Mouse (Mus musculus): ENCODE measurements around the gene Atp2a2. TPM values are rescaled to one million over a fixed set of nuclear protein-coding genes. Genes with fewer than 3 reads are reported as not detected.
A peak's percentile ranks its signal among the peaks of the same experiment; 100 is the strongest.
"Not testable (repeated sequence)": the region's sequence is repeated elsewhere in the genome, so short reads cannot be mapped to it uniquely, and the experiment has no call there.

Atp2a2 gene
- polyA plus RNA-seq, 1 experiment from 2014 or later = 47.2 TPM

- Histone ChIP-seq H3K9me3 (ENCODE audit: control insufficient read depth, low read length) (no peaks in the 10 kb centered on the region), H3K27me3 (replicated peaks; ENCODE audit: control insufficient read depth, insufficient read depth, low read length) (no peaks in the 10 kb centered on the region), H3K9ac (ENCODE audit: low read depth, low read length) (no peak overlapping the region), H3K4me1 (ENCODE audit: control insufficient read depth, insufficient read depth, low read depth, low read length) (no peaks in the 10 kb centered on the region), H3K4me3 (ENCODE audit: low read length) (no peak overlapping the region), H3K27ac (ENCODE audit: low read depth, low read length) (no peak overlapping the region), H3K36me3 (ENCODE audit: control insufficient read depth, insufficient read depth, low read length) (peaks cover 33% of the 10 kb centered on the region), H3K4me2 (ENCODE audit: low read length) (no peak overlapping the region)
- ATAC-seq = no peak
- WGBS = 82% methylated on average over 4 of the region's 4 CpGs
Measured at GRCm38 (mm10) chr5:122474643-122475363, 27.2 kb downstream of the Atp2a2 start.

- Histone ChIP-seq H3K9me3 (ENCODE audit: control insufficient read depth, low read length) (no peaks in the 10 kb centered on the region), H3K4me3 (ENCODE audit: low read length) (no peak overlapping the region), H3K27me3 (replicated peaks; ENCODE audit: control insufficient read depth, insufficient read depth, low read length) (no peaks in the 10 kb centered on the region), H3K4me1 (ENCODE audit: control insufficient read depth, insufficient read depth, low read depth, low read length) (no peaks in the 10 kb centered on the region), H3K4me2 (ENCODE audit: low read length) (no peak overlapping the region), H3K36me3 (ENCODE audit: control insufficient read depth, insufficient read depth, low read length) (peaks cover 56% of the 10 kb centered on the region), H3K9ac (ENCODE audit: low read depth, low read length) (no peak overlapping the region), H3K27ac (ENCODE audit: low read depth, low read length) (no peak overlapping the region)
- ATAC-seq = no peak
- 85% methylated on average over 5 of the region's 5 CpGs for WGBS
Measured at GRCm38 (mm10) chr5:122471658-122472057, 30.4 kb downstream of the Atp2a2 start.

- Histone ChIP-seq H3K27me3 (replicated peaks; ENCODE audit: control insufficient read depth, insufficient read depth, low read length) (no peaks in the 10 kb centered on the region), H3K36me3 (ENCODE audit: control insufficient read depth, insufficient read depth, low read length) (peaks cover 77% of the 10 kb centered on the region), H3K9ac (ENCODE audit: low read depth, low read length) (no peak overlapping the region), H3K9me3 (ENCODE audit: control insufficient read depth, low read length) (no peaks in the 10 kb centered on the region), H3K4me1 (ENCODE audit: control insufficient read depth, insufficient read depth, low read depth, low read length) (no peaks in the 10 kb centered on the region), H3K4me2 (ENCODE audit: low read length) (no peak overlapping the region), H3K27ac (ENCODE audit: low read depth, low read length) (no peak overlapping the region), H3K4me3 (ENCODE audit: low read length) (no peak overlapping the region)
- WGBS = 93% methylated on average over 9 of the region's 9 CpGs
- ATAC-seq = no peak
Measured at GRCm38 (mm10) chr5:122461431-122461830, 40.6 kb downstream of the Atp2a2 start.

- 81% methylated on average over 11 of the region's 11 CpGs for WGBS
- no peaks in the 10 kb centered on the region for H3K27me3 ChIP-seq (replicated peaks; ENCODE audit: control insufficient read depth, insufficient read depth, low read length)
Measured at GRCm38 (mm10) chr5:122460656-122461055, 41.4 kb downstream of the Atp2a2 start.

GRCm38 (mm10) chr5:122459335-122459734 lies 42.7 kb downstream of the Atp2a2 start:
- no peak overlapping the region for H3K27ac ChIP-seq (ENCODE audit: low read depth, low read length)
- H3K36me3 ChIP-seq (ENCODE audit: control insufficient read depth, insufficient read depth, low read length) = peaks cover 83% of the 10 kb centered on the region
- WGBS = 97% methylated on average over 5 of the region's 5 CpGs
- no peaks in the 10 kb centered on the region for H3K9me3 ChIP-seq (ENCODE audit: control insufficient read depth, low read length)
- H3K27me3 ChIP-seq (replicated peaks; ENCODE audit: control insufficient read depth, insufficient read depth, low read length) = no peaks in the 10 kb centered on the region
- no peak for ATAC-seq
- H3K4me2 ChIP-seq (ENCODE audit: low read length) = no peak overlapping the region
- H3K4me1 ChIP-seq (ENCODE audit: control insufficient read depth, insufficient read depth, low read depth, low read length) = no peaks in the 10 kb centered on the region
- H3K4me3 ChIP-seq (ENCODE audit: low read length) = no peak overlapping the region
- H3K9ac ChIP-seq (ENCODE audit: low read depth, low read length) = no peak overlapping the region

More at GRCm38 (mm10) chr5:122460656-122461055, 41.4 kb downstream of the Atp2a2 start:
- Histone ChIP-seq H3K4me3 (ENCODE audit: low read length) (no peak overlapping the region), H3K4me2 (ENCODE audit: low read length) (no peak overlapping the region), H3K36me3 (ENCODE audit: control insufficient read depth, insufficient read depth, low read length) (peaks cover 74% of the 10 kb centered on the region), H3K9me3 (ENCODE audit: control insufficient read depth, low read length) (no peaks in the 10 kb centered on the region), H3K27ac (ENCODE audit: low read depth, low read length) (no peak overlapping the region), H3K4me1 (ENCODE audit: control insufficient read depth, insufficient read depth, low read depth, low read length) (no peaks in the 10 kb centered on the region), H3K9ac (ENCODE audit: low read depth, low read length) (no peak overlapping the region)
- ATAC-seq = no peak

- H3K9ac ChIP-seq (ENCODE audit: low read depth, low read length) = no peak overlapping the region
- WGBS = 89% methylated on average over 4 of the region's 4 CpGs
- H3K4me1 ChIP-seq (ENCODE audit: control insufficient read depth, insufficient read depth, low read depth, low read length) = no peaks in the 10 kb centered on the region
- H3K27me3 ChIP-seq (replicated peaks; ENCODE audit: control insufficient read depth, insufficient read depth, low read length) = no peaks in the 10 kb centered on the region
- no peak overlapping the region for H3K27ac ChIP-seq (ENCODE audit: low read depth, low read length)
- ATAC-seq = no peak
- H3K4me2 ChIP-seq (ENCODE audit: low read length) = no peak overlapping the region
- peaks cover 84% of the 10 kb centered on the region for H3K36me3 ChIP-seq (ENCODE audit: control insufficient read depth, insufficient read depth, low read length)
- H3K4me3 ChIP-seq (ENCODE audit: low read length) = no peak overlapping the region
- H3K9me3 ChIP-seq (ENCODE audit: control insufficient read depth, low read length) = no peaks in the 10 kb centered on the region
Measured at GRCm38 (mm10) chr5:122458066-122458465, 44.0 kb downstream of the Atp2a2 start.

GRCm38 (mm10) chr5:122457054-122457453 lies 45.0 kb downstream of the Atp2a2 start:
- H3K9me3 ChIP-seq (ENCODE audit: control insufficient read depth, low read length); ATAC-seq; H3K4me1 ChIP-seq (ENCODE audit: control insufficient read depth, insufficient read depth, low read depth, low read length); H3K9ac ChIP-seq (ENCODE audit: low read depth, low read length); H3K27ac ChIP-seq (ENCODE audit: low read depth, low read length); H3K27me3 ChIP-seq (replicated peaks; ENCODE audit: control insufficient read depth, insufficient read depth, low read length); H3K4me3 ChIP-seq (ENCODE audit: low read length); H3K4me2 ChIP-seq (ENCODE audit: low read length): not testable (repeated sequence)
- 89% methylated on average over 9 of the region's 9 CpGs for WGBS
- H3K36me3 ChIP-seq (ENCODE audit: control insufficient read depth, insufficient read depth, low read length) = peaks cover 81% of the 10 kb centered on the region

- Histone ChIP-seq H3K9ac (ENCODE audit: low read depth, low read length) (no peak overlapping the region), H3K36me3 (ENCODE audit: control insufficient read depth, insufficient read depth, low read length) (peaks cover 67% of the 10 kb centered on the region), H3K9me3 (ENCODE audit: control insufficient read depth, low read length) (no peaks in the 10 kb centered on the region), H3K4me2 (ENCODE audit: low read length) (no peak overlapping the region), H3K27me3 (replicated peaks; ENCODE audit: control insufficient read depth, insufficient read depth, low read length) (no peaks in the 10 kb centered on the region), H3K4me1 (ENCODE audit: control insufficient read depth, insufficient read depth, low read depth, low read length) (no peaks in the 10 kb centered on the region), H3K4me3 (ENCODE audit: low read length) (no peak overlapping the region), H3K27ac (ENCODE audit: low read depth, low read length) (no peak overlapping the region)
- ATAC-seq = no peak
- WGBS = 91% methylated on average over 3 of the region's 3 CpGs
Measured at GRCm38 (mm10) chr5:122455584-122455983, 46.4 kb downstream of the Atp2a2 start.

GRCm38 (mm10) chr5:122454883-122455282 lies 47.1 kb downstream of the Atp2a2 start:
- Histone ChIP-seq H3K36me3 (ENCODE audit: control insufficient read depth, insufficient read depth, low read length) (peaks cover 60% of the 10 kb centered on the region), H3K9ac (ENCODE audit: low read depth, low read length) (no peak overlapping the region), H3K27me3 (replicated peaks; ENCODE audit: control insufficient read depth, insufficient read depth, low read length) (no peaks in the 10 kb centered on the region), H3K4me2 (ENCODE audit: low read length) (no peak overlapping the region), H3K4me3 (ENCODE audit: low read length) (no peak overlapping the region), H3K4me1 (ENCODE audit: control insufficient read depth, insufficient read depth, low read depth, low read length) (no peaks in the 10 kb centered on the region), H3K27ac (ENCODE audit: low read depth, low read length) (peak overlapping the region; percentile 32; the same call in 1 of the 2 replicates), H3K9me3 (ENCODE audit: control insufficient read depth, low read length) (no peaks in the 10 kb centered on the region)
- no peak for ATAC-seq
- WGBS = 100% methylated on average over 3 of the region's 3 CpGs
